Mouse (Mus musculus) olfactory bulb, adult 2 months (tissue): ENCODE measurements around the gene Cabp2.

Experiments
- CTCF ChIP-seq: fragments of 200-500 bp; IDR thresholded peaks from 2 replicates; pipeline ENCODE4 v1.5.1; 2012; ENCODE audit warnings: low read depth, mild to moderate bottlenecking, low read length, moderate library complexity; ENCODE audit not compliant: insufficient read depth
- POLR2A ChIP-seq: fragments of 200-500 bp; IDR thresholded peaks from 2 replicates; pipeline ENCODE4 v1.6.1; 2012; ENCODE audit warnings: mild to moderate bottlenecking, low read depth, low read length, moderate library complexity; ENCODE audit not compliant: insufficient read depth

DNA sequence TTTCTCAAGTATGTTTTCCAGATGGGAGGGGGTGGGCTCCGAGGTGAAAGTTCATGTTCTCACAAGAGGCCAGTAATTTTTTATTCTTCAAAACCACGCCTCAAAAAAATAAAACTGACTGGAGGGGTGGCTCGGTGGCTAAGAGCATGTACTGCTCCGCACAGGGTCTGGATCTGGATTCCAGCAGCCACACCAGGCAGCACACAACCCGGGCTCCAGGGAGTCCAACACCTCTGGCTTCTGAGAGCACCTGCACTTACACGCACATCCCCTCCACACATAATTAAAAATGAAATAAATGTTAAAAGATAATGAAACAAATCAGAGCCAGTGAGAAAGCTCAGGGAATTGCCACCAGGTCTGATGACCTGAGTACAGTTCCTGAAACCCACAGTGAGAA, 15.1 kb upstream of the Cabp2 start:
- TF ChIP-seq CTCF (no peak), POLR2A (no peak)
